Mouse (Mus musculus) thymus, postnatal 10 days (tissue): ENCODE data around the gene Mbd3.

ENCODE experiments used
- DNase-seq, 2 experiments: peaks; one replicate each; pipeline ENCODE4 v3.0.0; 2021; ENCODE audit warnings: low spot score in 2 of 2

Mbd3 gene

GRCm38 (mm10) chr10:80423562-80423961, 24.2 kb upstream of the Mbd3 start:
- DNase-seq: no peak

- DNase-seq: no peak
Measured at GRCm38 (mm10) chr10:80421651-80422472, 22.5 kb upstream of the Mbd3 start.

GRCm38 (mm10) chr10:80421208-80421607, 21.9 kb upstream of the Mbd3 start:
- DNase-seq: no peak

GRCm38 (mm10) chr10:80420729-80421128, 21.4 kb upstream of the Mbd3 start:
- DNase-seq: no peak

DNA sequence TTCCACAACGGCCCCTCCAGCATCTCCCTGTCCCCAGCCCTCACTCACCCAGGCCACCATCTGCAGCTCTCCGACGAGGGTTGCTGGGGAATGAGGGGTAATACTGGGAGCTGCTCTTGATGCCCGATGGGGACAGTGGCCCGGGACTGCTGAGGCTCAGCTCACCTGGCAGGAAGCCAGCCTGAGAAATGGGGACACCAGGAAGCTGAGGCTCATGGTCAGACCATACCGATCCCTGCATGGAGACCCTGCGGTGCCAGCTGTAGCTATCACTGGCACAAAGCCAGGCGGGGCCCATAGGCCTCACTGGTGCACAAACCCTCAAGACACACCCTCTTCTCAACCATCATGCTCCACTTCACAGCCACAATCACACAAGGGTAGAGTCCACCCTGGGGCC, 20.1 kb upstream of the Mbd3 start:
- DNase-seq: no peak

DNA sequence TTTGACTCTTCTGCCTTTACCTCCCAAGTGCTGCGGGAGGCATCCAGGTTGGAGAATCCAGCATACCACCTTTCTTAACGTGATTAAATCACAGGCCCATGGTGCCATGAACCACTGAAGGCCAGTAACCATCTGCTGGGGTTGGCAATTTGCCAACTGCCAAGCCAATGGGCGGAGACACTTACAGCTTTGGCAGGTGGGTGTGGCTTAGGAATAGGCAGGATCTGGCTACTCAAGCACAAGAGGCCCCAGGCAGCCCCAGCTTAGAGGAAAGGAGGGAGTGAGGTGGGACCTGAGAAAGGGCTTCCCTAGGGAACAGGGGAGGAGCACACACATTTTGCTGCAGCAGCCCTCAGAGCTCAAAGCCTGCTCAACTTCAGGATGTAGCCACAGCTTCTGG, 19.0 kb upstream of the Mbd3 start:
- no peak for DNase-seq

DNA sequence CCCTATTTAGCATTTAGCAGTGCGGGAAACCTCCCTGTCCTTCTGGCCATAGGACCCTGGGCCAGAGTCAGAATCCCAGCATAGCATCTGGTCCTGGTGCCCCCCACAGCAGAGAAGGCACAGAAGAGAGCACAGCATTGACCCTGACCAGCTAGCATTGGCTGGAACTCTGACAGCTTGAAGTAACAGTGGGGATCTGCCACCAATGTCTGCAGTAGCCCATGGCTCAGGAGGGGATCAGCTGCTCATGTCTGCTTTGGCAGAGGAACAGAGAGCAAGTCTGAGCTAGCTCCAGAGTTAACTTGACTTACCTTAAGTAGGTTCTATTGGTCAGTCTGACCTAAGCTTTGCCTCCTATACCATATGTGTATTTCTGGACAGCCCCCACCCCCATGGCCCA, 18.5 kb upstream of the Mbd3 start:
- no peak for DNase-seq

GRCm38 (mm10) chr10:80417371-80417770, 18.0 kb upstream of the Mbd3 start:
- no peak for DNase-seq

DNA sequence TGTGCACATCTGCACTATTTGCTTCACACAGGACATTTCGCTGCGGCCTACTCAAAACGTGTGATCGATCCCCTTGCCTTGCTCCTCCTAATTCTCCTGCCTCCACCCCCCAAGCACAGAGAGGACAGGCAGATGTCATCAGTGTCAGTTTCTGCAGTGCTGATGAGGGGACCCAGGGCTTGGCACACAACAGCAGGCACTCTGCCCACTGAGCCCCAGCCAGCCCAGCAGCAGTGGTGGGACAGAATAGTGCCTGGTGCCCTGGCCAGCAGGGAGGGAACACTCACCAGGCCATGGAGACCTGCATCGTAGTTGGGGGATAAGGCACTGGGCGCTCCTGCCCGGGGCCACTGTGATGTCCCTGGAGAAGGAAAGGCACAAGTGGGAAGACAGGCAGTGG, 16.2 kb upstream of the Mbd3 start:
- no peak for DNase-seq

DNA sequence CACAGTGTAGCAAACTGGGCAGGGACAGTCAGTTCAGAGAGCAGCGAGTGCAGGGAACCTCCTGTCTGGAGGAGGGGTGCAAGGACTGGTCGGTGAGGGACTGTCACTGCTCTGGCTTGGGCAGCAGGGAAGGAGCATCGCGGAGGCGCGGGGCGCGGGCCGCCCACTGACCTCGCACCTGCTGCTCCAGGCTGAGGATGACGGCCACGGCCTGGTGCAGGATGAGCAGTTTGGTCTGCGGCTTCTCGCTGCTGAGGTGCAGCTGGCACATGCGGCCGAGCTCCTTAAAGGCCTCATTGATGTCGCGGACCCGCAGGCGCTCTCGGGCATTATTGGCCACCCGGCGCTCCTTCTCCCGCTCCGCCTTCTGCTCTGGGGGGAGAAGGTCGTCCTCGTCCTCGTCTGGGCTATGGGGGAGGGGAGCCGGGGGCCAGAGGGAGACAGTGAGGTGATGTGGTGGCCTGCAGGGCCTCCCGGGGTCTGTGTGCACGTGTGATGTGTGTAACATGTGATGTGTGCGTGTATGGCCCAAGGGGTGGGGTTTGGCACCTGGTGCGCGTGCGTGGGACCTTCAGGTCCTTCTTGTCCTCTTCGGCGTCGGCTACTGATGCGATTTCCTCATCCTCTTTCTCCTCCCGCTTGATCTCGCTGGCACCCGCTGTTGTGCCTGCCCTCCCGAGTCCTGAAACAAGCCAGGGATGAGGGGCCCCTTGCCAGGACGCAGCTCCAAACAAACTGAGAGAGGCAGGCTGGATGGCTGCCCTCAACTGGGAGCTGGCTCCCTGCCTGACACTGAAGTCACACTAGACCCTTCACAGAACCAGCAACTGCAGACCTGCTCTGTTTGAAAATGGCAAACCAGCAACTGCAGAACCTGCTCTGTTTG, 13.5 kb upstream of the Mbd3 start:
- DNase-seq: no peak

DNA sequence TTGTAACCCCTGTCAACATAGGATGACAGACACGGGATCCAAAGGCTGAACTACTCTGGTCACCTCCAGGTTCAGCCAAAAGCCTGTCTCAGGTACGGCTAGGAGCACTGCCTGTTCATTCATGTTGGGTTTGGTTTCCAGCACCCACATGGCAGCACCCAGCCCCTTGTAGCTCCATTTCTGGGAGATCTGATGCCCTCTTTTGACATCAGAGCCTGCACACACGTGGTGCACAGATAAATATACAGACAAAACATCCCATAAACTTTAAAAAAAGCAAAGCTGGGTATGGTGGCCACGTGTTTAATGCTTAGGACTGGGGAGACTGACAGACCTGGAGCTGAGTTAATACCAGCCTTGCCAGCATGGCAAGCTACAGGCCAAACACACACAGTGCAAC, 8.6 kb upstream of the Mbd3 start:
- DNase-seq: no peak

DNA sequence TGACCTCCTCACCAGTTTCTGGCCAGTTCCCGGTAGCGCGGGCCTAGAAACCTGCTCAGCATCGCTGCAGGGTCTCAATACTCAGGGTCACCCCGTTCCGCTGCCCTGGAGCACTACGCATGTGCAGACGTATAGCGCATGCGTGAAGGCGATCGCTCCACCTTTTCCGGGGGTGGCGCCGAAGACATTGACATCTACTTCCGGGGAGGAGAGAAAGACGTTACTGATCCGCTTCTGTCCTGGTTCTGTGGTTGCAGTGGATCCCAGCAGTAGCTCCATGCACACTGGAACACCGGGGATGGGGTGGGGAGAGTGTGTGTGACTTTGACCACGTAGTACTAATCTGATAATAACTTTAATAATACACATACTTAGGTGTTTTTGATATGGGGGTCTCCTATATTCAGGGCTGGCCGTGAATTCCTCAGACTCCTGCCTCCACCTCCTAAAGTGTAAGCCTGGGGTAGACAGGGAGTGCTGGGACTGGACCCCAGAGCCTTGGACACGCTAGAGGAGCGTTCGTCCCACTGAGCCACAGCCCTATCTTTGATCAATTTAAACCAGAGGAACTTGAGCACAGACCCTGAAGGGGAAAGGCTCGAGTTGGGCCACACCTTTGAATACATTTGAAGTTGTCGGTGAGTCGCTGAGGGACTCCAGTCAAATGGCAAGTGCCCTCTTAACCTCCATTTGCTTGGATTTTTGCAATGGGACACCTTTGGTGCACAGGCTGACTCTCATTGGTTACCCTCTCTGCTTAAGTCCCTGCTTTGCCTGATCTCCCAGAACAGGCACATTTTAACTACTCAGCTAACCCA, 7.5 kb upstream of the Mbd3 start, which contains the start of gene Uqcr11:
Gene Uqcr11, minus strand, starts transcription at position 147 of the 818 bp plus-strand sequence.
- DNase-seq: peak; percentile 87

- DNase-seq: peak in 1 of 2 experiments; percentile 42
Measured at GRCm38 (mm10) chr10:80405481-80406173, 6.3 kb upstream of the Mbd3 start.

GRCm38 (mm10) chr10:80403044-80403692, 3.8 kb upstream of the Mbd3 start:
- no peak for DNase-seq

DNA sequence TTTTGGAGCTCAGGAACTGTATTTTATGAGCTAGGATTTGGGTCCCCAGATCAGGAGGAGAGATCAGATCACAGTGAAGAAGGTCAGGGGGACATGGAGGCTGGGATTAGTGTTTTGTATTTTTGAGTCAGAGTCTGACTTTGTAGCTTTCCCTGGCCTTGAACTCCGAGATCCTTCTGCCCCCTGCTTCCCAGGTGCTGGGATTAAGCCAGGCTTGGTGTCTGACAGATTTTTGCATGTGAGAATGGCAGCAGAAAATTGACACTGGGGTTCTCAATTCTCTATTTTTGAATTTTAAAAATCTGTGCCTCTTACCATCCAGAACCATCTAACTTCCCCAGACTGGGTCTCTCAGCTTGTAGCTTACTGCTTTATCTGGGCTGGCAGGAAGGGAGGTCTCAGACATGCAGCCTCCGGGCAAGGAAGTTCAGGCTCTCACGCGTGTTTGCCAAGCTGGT, 1.4 kb upstream of the Mbd3 start:
- no peak for DNase-seq

- no peak for DNase-seq
Measured at GRCm38 (mm10) chr10:80399973-80400703, 788 bp upstream of the Mbd3 start.

- DNase-seq: peak; percentile 93 to 96
Measured at GRCm38 (mm10) chr10:80398719-80399190, 595 bp downstream of the Mbd3 start.

DNA sequence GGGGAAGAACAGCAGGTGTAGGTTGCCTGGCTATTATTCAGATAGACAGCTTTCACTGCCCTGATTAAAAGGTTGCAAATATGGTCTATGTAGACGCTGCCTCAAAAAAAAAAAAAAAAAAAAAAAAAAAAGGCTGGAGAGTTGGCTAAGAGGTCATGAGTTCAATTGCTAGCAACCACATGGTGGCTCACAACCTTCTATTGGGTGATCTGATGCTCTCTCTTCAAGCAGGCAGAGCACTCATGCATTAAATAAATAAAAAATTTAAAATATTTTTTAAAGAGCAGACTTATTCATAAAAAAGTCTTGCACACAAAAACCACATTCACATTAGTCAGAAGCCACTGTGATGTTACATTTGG, 1.2 kb downstream of the Mbd3 start:
- no peak for DNase-seq

DNA sequence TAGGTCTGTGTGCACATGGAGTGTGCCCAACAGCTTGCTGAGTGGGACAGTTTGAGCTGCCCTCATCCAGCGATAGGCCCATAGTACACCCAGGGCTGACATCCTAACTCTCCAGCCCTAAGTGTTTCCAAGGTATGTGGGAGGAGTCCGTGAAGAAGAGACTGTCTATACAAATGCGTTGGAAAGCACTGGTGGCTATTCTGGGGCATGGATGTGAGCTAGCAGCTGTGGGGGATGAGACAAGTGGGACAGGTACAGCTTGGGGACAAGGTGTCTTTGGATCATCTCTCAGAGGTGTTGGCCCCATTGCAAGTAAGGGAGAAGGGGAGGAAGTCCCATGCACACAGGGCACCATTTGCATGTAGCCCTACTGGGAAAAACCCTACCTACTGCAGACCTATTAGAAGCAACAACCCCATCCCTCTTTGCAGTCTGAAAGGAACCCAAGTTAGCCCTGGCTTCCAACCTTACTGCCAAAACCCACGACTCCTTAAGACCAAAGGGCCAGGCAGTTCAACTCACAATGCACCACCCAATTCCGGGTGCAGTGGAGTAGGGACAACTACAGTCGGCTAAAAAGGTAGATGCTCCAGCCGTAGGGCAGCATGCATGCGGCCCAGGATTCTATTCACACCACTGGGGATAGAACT, 1.7 kb downstream of the Mbd3 start:
- DNase-seq: no peak
